Mouse (Mus musculus) retina, postnatal 1 day (tissue): ENCODE results near the gene Scaf11.
"Not testable (repeated sequence)": the region's sequence is repeated elsewhere in the genome, so short reads cannot be mapped to it uniquely, and the experiment has no call there.

Experiments used
- DNase-seq: peaks from one replicate; pipeline ENCODE4 v3.0.0-alpha.2; 2012

Gene Scaf11

DNA sequence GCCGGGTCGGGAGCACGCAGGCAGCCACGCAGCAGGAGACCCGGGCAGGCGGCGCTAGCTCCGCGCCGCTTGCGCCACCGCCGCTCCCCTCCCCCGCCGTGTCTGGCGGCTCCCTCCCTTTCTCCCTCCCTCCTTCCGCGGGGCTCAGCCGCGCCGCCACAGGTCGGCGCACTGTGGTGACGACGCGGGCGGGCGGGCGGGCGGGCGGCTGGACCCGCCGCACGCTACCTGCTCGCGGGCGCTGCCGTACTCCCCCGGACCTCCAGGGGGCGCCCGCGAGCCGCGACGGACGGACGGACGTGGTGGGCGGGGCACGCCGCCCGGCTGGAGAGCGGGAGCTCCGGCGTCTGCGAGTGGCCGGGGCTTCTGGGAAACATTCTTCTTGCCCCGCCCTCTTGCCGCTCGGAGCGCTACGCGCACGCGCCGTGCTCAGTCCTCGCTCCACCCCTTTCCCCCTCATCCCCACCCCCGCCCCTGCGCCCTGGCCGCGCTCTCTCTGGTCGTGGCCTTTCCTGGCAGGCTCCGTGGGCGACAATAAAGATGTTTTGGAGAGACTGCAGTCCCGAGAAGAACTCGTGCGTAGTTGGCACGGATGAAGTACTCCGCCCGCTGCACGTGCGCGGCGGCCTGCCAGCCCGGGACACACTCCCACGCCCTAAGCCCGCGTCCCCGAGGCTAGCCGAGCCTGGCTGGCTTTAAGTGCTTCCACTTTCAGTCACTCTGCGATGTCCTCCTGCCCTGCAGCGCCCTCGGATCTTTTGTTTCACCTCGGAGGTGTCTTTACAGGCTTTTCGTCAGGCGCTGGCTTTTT, at the start of gene Scaf11:
Gene Scaf11 (minus strand): TSS at position 114 of the 811 bp plus-strand sequence.
- peak; percentile 97 for DNase-seq

GRCm38 (mm10) chr15:96507097-96507840, 46.6 kb upstream of the Scaf11 start:
- DNase-seq = peak; percentile 74

DNA sequence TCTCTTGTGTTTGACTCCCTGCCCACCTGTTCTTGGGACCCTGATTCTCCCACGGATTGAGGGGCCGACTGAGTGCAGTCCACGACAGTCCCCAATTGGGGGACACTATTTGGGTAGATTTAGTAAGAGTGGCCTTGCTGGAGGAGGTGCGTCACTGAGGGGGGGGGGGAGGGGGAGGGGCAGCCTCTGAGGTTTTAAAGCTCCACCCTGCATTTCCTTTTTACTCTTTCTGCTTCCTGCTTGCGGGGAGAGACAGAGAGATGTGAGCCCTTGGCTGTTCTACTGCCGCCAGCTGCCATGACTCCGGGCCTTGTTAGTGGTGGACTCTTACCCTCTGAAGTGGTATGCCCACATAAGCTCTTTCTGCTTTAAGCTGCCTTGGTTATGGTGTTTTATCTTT, 37.0 kb upstream of the Scaf11 start:
- DNase-seq = no peak

DNA sequence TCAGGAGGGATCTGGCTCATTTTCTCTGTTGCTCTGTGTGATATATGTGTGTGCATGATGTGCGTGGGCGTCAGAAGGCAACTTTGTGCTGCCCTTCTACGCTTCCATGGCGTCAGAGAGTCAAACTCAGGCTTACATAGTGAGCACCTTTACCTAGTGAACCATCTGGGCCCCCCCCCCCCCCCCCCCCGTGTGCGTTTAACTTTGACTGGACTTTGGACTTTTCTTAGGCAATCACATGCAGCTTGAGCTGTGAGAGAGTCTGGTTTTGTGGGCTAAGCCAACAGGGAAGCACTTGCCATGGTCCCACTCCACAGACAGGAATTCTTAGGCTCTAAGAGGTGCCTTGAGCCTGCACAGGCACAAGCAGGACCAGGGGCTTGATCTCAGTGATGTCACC, 33.6 kb upstream of the Scaf11 start:
- no peak for DNase-seq

DNA sequence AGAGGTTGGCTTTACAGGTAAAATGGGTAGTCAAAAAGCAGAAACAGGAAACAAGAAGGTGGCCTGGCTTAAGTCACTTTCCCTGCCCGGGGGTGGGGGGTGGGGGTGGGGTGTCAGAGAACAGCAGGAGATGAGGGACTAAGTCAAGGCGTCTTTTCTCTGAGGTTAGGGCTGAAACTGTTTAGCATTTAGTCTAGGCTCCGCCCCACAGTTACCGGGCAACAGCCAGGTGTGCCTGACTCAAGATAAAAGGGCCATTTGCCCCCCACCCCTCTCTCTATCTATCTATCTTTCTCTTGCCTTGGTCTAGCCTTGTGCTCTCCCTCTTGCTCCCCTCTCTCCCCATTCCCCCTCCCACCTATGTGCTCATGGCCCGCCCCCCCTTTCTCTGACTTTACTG, 32.9 kb upstream of the Scaf11 start:
- DNase-seq = no peak

- DNase-seq = not testable (repeated sequence)
Observed at GRCm38 (mm10) chr15:96492919-96493318, 32.3 kb upstream of the Scaf11 start.

GRCm38 (mm10) chr15:96491861-96492641, 31.4 kb upstream of the Scaf11 start:
- peak; percentile 34 for DNase-seq

- no peak for DNase-seq
Observed at GRCm38 (mm10) chr15:96491421-96491820, 30.8 kb upstream of the Scaf11 start.

- DNase-seq = no peak
Observed at GRCm38 (mm10) chr15:96490123-96490522, 29.5 kb upstream of the Scaf11 start.

GRCm38 (mm10) chr15:96488941-96489786, 28.5 kb upstream of the Scaf11 start:
- DNase-seq = peak; percentile 59

DNA sequence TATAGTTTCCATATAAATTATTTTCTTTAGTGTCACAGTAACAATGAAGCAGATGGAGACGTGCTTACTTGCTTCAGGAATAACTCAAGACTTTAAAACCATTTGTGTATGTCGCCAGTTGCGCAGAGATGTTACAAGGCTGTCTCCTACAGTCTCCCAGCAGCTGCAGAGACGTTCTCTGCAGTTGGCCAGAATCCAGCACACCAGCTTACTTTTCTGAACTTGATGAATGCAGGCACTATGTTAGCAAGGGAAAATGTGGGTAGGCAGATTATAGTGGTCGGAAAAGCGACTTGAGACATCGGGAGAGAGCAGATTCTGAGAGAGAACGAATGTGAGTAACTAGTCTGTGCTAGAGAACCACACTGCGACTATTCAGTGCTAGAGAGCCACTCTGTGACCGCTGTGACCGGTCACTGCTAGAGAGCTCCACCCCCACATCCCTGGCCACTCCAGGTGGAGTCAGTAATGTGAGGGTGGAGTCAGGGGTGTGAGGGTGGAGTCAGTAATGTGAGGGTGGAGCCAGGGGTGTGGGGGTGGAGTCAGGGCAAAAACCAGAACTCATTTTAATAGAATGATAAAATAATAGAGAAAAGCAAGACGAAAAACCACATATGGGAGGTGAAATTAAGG, 26.5 kb upstream of the Scaf11 start:
- no peak for DNase-seq

- DNase-seq = no peak
Observed at GRCm38 (mm10) chr15:96480822-96481221, 20.2 kb upstream of the Scaf11 start.

DNA sequence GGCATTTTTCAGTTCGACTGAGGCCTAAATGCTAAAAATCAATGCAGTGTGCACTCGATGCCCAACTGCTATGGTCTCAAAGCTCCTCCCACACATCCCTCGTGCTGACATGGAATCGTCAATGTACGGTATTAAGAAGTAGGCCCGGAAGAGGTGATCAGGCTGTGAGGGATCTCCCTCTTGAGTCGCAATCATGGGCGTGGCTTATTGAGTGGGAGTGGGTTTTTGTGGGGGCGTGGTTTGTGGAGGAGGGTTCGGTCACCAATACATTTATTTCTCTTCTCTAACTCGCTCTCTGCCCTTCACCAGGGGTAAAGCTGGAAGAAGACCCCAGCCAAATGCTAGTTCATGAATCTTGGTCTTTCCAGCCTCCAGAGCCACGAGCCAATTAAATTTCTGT, 17.4 kb upstream of the Scaf11 start:
- no peak for DNase-seq

DNA sequence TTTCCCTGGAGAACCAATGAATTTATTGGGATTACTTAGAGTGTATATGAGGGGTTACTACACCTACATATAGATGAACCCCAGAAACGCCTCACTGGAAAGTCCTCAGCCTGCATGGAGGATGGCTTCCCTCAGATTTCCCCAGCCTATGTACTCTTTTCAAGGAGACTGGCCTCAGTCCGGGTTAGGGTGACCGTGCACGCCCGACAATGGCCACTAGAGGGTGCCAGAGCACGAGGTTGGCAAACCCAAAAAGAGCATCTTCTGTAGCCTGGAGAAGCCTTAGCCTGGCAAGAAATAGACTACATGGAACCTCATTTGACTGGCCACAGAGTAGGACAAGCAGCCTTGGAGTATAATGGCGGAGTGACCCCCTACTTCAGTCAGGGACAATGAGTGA, 15.7 kb upstream of the Scaf11 start:
- DNase-seq = peak; percentile 82

GRCm38 (mm10) chr15:96475571-96475972, 14.9 kb upstream of the Scaf11 start:
- no peak for DNase-seq

DNA sequence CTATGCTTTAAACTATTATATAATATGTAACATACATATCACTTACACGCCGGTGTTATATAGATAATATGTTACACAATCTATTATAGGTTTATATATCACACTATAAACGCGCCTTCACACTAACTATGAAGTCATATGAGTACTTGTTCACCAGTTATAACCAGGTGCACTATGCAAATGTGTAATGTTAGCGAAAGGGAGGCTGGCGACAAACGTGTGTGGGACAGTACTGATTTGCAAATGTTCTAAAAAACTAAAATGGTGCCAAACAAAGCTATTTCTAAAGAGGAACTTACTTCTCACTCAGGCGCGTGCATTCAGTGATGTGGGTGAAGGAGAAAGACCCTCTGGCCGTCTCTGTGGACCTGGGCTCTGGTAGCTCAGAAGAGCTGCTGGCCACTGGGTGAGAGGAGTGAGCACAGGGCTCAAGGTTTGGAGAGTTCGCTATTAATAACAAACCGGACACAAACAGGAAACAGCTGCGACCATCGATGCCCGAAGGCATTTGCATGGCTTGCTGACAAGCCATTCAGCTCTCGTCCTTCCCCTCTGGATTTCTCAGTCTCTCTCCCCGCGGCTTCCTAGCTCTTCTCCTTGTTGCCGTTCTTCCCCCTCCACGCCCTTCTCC, 13.8 kb upstream of the Scaf11 start:
- DNase-seq = peak; percentile 20

- DNase-seq = no peak
Observed at GRCm38 (mm10) chr15:96473920-96474319, 13.3 kb upstream of the Scaf11 start.

DNA sequence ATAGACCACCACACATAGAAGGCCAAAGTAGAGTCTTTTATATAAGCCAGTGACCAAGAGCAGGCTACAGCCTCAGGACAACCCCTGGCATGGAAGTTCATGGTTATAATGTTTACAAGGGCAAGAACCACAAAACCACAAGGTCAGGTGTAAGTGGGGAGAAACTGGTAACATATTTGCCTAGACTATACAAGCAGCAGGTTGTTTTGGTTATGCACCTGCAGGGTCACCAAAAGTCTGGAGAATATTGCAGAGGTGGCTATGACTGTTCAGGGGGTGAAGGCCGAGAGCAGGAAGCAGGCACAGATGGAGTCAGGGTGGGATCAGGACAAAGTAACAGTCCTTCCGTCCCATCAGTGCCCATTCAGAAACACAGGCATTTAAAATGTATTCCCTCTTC, 7.7 kb upstream of the Scaf11 start:
- DNase-seq = no peak

DNA sequence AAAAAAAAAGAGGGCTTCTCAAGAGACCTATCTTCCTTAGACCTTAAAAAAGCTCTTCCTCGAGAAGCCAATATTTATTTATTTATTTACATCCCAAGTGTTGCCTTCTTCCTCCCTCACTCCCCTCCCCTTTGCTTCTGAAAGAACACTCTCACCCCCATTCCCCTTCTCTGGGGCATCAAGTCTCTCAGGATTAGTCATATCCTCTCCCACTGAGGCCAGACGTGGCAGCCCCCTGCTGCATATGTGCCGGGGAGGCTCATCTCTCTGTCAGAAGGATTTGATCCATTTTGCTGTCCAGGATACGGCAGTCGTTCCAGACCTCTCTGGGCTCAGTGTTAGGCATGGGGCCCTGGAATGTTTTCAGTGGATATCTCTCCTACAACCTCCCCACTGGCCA, 7.2 kb upstream of the Scaf11 start:
- DNase-seq = no peak

DNA sequence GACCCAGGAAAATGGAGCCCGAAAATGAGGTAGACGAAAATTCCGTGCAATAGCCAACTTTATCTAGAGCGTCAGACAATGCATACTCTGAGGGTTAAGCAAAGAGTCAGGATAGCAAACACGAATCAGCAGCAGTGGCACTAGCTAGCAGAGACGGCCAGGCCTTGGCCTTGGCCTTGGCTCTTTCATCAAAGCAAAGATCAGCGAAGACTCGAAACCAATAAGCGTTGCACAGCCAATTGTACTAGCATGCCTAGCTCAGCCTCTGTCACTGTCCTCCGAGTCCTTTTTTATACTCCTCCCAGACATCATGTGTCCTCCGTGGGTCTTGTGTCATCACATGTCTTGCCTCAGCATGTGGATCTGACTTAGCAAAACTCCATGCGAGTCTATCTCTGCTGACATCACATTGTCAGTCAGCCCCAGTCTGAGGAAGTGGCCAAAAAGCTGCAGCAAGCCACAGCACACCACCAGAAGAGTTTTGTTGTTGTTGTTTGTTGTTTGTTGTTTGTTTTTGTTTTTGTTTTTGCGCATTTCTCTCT, 5.8 kb upstream of the Scaf11 start:
- no peak for DNase-seq

GRCm38 (mm10) chr15:96465076-96465475, 4.4 kb upstream of the Scaf11 start:
- DNase-seq = no peak
